Mouse (Mus musculus): ENCODE measurements around the gene Exosc1. TPM values are rescaled to one million over a fixed set of nuclear protein-coding genes. Genes with fewer than 3 reads are reported as not detected.
A peak's percentile ranks its signal among the peaks of the same experiment; 100 is the strongest.
"Not testable (repeated sequence)": the region's sequence is repeated elsewhere in the genome, so short reads cannot be mapped to it uniquely, and the experiment has no call there.

Gene Exosc1
- total and polyA plus RNA-seq, 2 experiments from 2014 or later = 18.0 to 62.3 TPM

DNA sequence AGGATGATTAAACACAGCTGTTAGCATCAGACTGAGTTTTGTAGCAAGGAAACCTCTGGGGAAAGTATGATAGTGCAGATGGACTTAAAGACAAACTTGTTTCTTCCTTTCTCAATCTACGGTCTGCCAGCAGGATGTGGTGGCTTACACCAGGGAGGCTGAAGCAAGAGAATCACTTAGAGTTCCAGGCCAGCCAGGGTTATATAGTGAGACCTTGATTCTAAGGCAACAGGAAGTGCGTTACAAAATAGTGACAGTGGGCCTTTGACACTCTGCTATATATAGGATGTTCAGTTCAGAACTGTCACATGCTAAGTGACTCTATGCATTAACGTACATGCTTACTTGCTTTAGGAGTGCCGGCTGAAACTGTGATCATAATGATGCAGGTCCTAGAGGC, 16.4 kb downstream of the Exosc1 start:
- WGBS = 91% methylated on average over 4 of the region's 4 CpGs
- ATAC-seq (ENCODE audit: low FRiP score) (no peak), DNase-seq (ENCODE audit: low spot score) (no peak)
- H3K27me3 ChIP-seq (ENCODE audit: insufficient read depth, low read length) = no peaks in the 10 kb centered on the region
- no peak overlapping the region for H3K4me2 ChIP-seq (ENCODE audit: low read depth, low read length, poor library complexity, severe bottlenecking)
- TF ChIP-seq CTCF (IDR thresholded peaks at IDR 0.05) = no peak
- peaks cover 35% of the 10 kb centered on the region; the same call in 1 of the 2 replicates for H3K36me3 ChIP-seq (ENCODE audit: insufficient read depth, low read length)
- no peak overlapping the region for H3K27ac ChIP-seq (ENCODE audit: low read depth, low read length)
- peaks cover 16% of the 10 kb centered on the region; the same call in 1 of the 2 replicates for H3K4me1 ChIP-seq (ENCODE audit: insufficient read depth, low read length)
- no peaks in the 10 kb centered on the region for H3K9me3 ChIP-seq (ENCODE audit: low read length)
- H3K4me3 ChIP-seq (ENCODE audit: low read depth, low read length) = no peak overlapping the region
- no peak overlapping the region for H3K9ac ChIP-seq (replicated peaks; ENCODE audit: low read length, poor library complexity, severe bottlenecking)

DNA sequence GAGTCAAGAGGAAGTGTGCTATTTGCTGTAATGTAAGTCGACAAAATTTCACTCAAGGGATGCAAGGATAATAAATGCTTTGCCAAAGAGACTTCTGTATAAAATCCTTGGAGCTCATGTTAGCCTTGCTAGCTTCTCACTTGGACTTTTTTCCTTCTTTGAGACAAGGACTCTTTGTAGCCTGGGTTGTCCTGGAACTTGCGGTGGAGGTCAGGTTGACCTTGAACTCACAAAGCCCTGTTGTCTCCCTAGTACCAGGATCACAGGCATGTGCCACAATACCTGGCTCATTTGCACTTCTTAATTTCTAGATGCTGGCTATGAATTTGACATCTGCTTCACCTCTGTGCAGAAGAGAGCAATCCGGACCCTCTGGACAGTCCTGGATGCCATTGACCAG, 17.9 kb downstream of the Exosc1 start:
- Histone ChIP-seq H3K9ac (replicated peaks; ENCODE audit: low read length, poor library complexity, severe bottlenecking) (no peak overlapping the region), H3K4me3 (ENCODE audit: low read depth, low read length) (no peak overlapping the region), H3K4me2 (ENCODE audit: low read depth, low read length, poor library complexity, severe bottlenecking) (no peak overlapping the region), H3K27me3 (ENCODE audit: insufficient read depth, low read length) (no peaks in the 10 kb centered on the region), H3K27ac (ENCODE audit: low read depth, low read length) (no peak overlapping the region), H3K36me3 (ENCODE audit: insufficient read depth, low read length) (peaks cover 29% of the 10 kb centered on the region; the same call in 1 of the 2 replicates), H3K9me3 (ENCODE audit: low read length) (no peaks in the 10 kb centered on the region), H3K4me1 (ENCODE audit: insufficient read depth, low read length) (peaks cover 16% of the 10 kb centered on the region; the same call in 1 of the 2 replicates)
- ATAC-seq (ENCODE audit: low FRiP score) (no peak), DNase-seq (ENCODE audit: low spot score) (no peak)
- WGBS = 94% methylated on average over 3 of the region's 3 CpGs
- TF ChIP-seq CTCF (IDR thresholded peaks at IDR 0.05) = no peak

DNA sequence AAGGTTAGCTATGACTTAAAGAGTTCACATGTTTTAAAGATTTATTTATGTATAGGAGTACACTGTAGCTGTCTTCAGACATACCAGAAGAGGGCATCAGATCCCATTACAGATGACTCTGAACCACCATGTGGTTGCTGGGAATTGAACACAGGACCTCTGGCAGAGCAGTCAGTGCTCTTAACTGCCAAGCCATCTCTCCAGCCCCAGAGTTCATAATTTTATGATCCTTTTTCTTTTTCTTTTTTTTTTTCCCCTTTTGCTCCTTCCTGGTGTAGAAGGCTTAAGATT, 18.7 kb downstream of the Exosc1 start:
- peak; percentile 20; the same call in 1 of the 2 replicates for TF ChIP-seq CTCF (IDR thresholded peaks at IDR 0.05)
- H3K27me3 ChIP-seq (ENCODE audit: insufficient read depth, low read length); H3K4me2 ChIP-seq (ENCODE audit: low read depth, low read length, poor library complexity, severe bottlenecking); H3K9me3 ChIP-seq (ENCODE audit: low read length); H3K9ac ChIP-seq (replicated peaks; ENCODE audit: low read length, poor library complexity, severe bottlenecking); H3K4me3 ChIP-seq (ENCODE audit: low read depth, low read length); H3K27ac ChIP-seq (ENCODE audit: low read depth, low read length); DNase-seq (ENCODE audit: low spot score); ATAC-seq (ENCODE audit: low FRiP score): not testable (repeated sequence)
- peaks cover 26% of the 10 kb centered on the region; the same call in 1 of the 2 replicates for H3K36me3 ChIP-seq (ENCODE audit: insufficient read depth, low read length)
- peaks cover 16% of the 10 kb centered on the region; the same call in 1 of the 2 replicates for H3K4me1 ChIP-seq (ENCODE audit: insufficient read depth, low read length)

DNA sequence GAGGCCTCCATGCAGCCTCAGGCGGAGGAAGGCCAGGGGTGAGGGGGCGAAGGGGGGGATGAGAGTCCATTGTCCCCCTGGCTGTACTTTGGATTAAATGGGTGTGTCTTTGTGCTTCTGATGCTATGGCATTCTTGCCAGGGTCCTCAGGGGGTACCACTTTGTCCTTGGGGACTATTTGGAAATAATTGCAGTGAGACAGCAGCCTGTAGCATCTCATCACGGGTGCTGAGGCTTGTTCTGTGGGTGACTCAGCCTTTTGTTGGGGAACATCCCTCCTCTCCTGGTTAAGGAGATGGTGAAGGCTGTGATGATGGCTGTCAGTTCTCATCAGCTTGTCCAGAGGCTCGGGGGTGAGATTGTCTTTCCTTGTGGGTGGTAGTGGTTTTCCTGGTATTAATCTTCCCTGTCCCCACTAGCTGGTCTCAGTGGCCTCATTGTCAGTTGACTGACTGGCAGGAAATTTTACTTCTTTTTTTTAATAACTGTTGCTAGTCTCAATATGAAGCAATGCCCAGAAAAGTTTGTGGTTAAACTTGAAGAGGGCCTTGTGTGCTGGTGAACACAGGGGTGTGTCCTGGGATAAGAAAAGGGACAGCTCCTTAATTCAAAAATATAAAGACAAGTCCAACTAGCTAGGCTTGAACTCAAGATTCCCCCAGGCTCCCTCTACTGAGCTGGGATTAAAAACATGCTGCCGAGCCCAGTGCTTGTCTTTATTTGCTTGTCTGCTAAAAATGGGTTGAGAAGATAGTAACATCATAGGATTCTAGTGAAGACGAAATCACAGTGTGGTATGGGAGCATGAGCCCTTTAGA, 19.2 kb downstream of the Exosc1 start:
- 34% methylated on average over 6 of the region's 6 CpGs for WGBS
- ATAC-seq (ENCODE audit: low FRiP score) = no peak
- H3K36me3 ChIP-seq (ENCODE audit: insufficient read depth, low read length) = peaks cover 21% of the 10 kb centered on the region; the same call in 1 of the 2 replicates

DNA sequence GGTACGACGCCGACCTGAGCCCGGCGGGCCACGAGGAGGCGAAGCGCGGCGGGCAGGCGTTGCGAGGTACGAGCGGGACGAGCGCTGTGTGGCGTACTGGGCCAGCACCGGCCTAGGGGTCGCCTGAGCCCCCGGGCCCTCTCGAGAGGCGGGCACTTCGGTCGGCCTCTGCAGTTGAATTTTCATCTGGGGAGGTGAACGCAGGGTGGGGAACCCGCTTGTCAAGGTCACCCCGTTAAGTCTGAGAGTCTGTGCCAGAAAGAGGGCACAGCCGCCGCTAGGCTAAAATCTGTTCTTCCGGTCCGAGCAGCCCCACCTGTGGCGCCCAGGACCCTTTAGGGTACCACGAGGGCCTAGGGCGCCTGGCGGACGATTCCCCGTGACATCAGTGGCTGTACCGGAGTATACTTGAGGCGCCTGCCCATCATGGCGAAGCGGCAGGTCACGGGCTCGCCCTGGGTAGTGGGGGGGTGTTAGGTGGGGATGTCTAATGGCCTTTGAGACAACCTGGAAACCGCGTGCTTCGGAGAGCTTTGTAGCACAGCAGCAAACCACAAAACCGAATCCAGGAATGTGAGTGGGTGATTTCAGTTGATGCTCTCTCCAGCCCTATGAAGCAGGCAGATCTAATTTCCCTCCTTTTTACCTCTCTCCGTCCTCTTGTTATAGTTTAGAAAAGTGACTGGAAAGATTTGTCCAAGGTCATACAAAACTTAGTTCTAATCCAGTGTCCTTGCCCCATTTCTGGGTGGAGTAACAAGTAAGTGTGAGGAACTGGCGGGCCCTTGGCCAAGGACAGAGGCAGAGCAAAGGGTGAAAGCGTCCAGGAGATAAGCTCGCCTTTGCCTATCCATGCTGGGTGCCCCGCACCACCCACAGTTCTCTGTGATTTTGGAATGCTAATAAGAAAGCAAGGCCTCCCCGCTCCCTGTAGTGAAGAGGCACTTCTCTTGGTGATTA, 20.8 kb downstream of the Exosc1 start:
- Histone ChIP-seq H3K4me3 (ENCODE audit: low read depth, low read length) (peak overlapping the region; percentile 88), H3K27me3 (ENCODE audit: insufficient read depth, low read length) (no peaks in the 10 kb centered on the region), H3K27ac (ENCODE audit: low read depth, low read length) (peak overlapping the region; percentile 72), H3K36me3 (ENCODE audit: insufficient read depth, low read length) (peaks cover 15% of the 10 kb centered on the region; the same call in 1 of the 2 replicates), H3K9me3 (ENCODE audit: low read length) (no peaks in the 10 kb centered on the region), H3K4me1 (ENCODE audit: insufficient read depth, low read length) (peaks cover 16% of the 10 kb centered on the region; the same call in 1 of the 2 replicates), H3K4me2 (ENCODE audit: low read depth, low read length, poor library complexity, severe bottlenecking) (peak overlapping the region; percentile 96), H3K9ac (replicated peaks; ENCODE audit: low read length, poor library complexity, severe bottlenecking) (peak overlapping the region; percentile 89)
- ATAC-seq (ENCODE audit: low FRiP score) = peak; percentile 65
- DNase-seq (ENCODE audit: low spot score) = peak; percentile 17
- TF ChIP-seq CTCF (IDR thresholded peaks at IDR 0.05) = no peak
- under 1% methylated on average over 50 of the region's 53 CpGs for WGBS

More for the DNA sequence above, 19.2 kb downstream of the Exosc1 start:
- DNase-seq (ENCODE audit: low spot score) = no peak
- peak overlapping the region; percentile 88; the same call in 1 of the 2 replicates for H3K4me3 ChIP-seq (ENCODE audit: low read depth, low read length)
- H3K9ac ChIP-seq (replicated peaks; ENCODE audit: low read length, poor library complexity, severe bottlenecking) = no peak overlapping the region; the same call in 1 of the 2 replicates
- TF ChIP-seq CTCF (IDR thresholded peaks at IDR 0.05) = no peak
- H3K9me3 ChIP-seq (ENCODE audit: low read length) = no peaks in the 10 kb centered on the region
- H3K27me3 ChIP-seq (ENCODE audit: insufficient read depth, low read length) = no peaks in the 10 kb centered on the region
- no peak overlapping the region for H3K27ac ChIP-seq (ENCODE audit: low read depth, low read length)
- H3K4me1 ChIP-seq (ENCODE audit: insufficient read depth, low read length) = peaks cover 16% of the 10 kb centered on the region; the same call in 1 of the 2 replicates
- peak overlapping the region; percentile 96 for H3K4me2 ChIP-seq (ENCODE audit: low read depth, low read length, poor library complexity, severe bottlenecking)
